Mouse (Mus musculus) G1E (cell line): ENCODE data around the gene Cdc73. TPM values are rescaled to one million over a fixed set of nuclear protein-coding genes. Genes with fewer than 3 reads are reported as not detected.

Experiments
- ATAC-seq: 2 replicates; pipeline ENCODE4 v1.8.0; 2016; ENCODE audit warnings: mild to moderate bottlenecking; ENCODE audit not compliant: insufficient number of reproducible peaks, poor library complexity, low FRiP score, severe bottlenecking; ENCODE audit errors: extremely low read depth
- DNase-seq: peaks from one replicate; pipeline ENCODE4 v3.0.0; 2012; ENCODE audit warnings: low spot score
- H3K27me3 ChIP-seq: 2 replicates; pipeline ENCODE4 v1.6.1; 2012; ENCODE audit warnings: mild to moderate bottlenecking, low read length, inconsistent platforms; ENCODE audit not compliant: insufficient read depth
- H3K36me3 ChIP-seq: replicated peaks from 2 replicates; pipeline ENCODE3; 2012; ENCODE audit warnings: mild to moderate bottlenecking, inconsistent platforms
- H3K4me1 ChIP-seq: 2 replicates; pipeline ENCODE4 v1.6.1; 2012; ENCODE audit warnings: low read depth, low read length, inconsistent platforms, mixed read lengths; ENCODE audit not compliant: insufficient read depth
- H3K4me3 ChIP-seq: 2 replicates; pipeline ENCODE4 v1.5.1; 2012; ENCODE audit warnings: low read depth, mild to moderate bottlenecking, inconsistent platforms, low read length, moderate library complexity, mixed read lengths
- H3K9me3 ChIP-seq: replicated peaks from 2 replicates; pipeline ENCODE4 v1.6.1; 2012; ENCODE audit warnings: inconsistent platforms
- CTCF ChIP-seq: IDR thresholded peaks from 2 replicates; pipeline ENCODE4 v1.5.1; 2012; ENCODE audit warnings: low read depth, low read length, inconsistent platforms, mixed read lengths
- GATA1 ChIP-seq: IDR thresholded peaks from 2 replicates; pipeline ENCODE4 v1.6.1; 2012; ENCODE audit warnings: borderline replicate concordance, low read length, inconsistent platforms, mixed read lengths
- GATA2 ChIP-seq: IDR thresholded peaks from 2 replicates; pipeline ENCODE4 v1.6.1; 2012; ENCODE audit warnings: low read depth, low read length, inconsistent platforms, borderline replicate concordance
- POLR2AphosphoS5 ChIP-seq: IDR thresholded peaks from 2 replicates; pipeline ENCODE4 v1.6.1; 2012; ENCODE audit warnings: low read depth, low read length, inconsistent platforms; ENCODE audit not compliant: insufficient replicate concordance
- TAL1 ChIP-seq: conservative IDR thresholded peaks from 2 replicates; pipeline ENCODE4 v1.6.1; 2012; ENCODE audit warnings: low read depth, low read length, inconsistent platforms, mixed read lengths
- polyA plus RNA-seq: library from polyadenylated mRNA; stranded (reverse); fragments of >175 nt; gene quantifications from 2 replicates; pipeline ENCODE4 v1.2.3, GENCODE M21; 2012
- total RNA-seq, 2 experiments: library from RNA; stranded (forward) in 1 of 2; stranded (reverse) in 1 of 2; fragments of 200-1000 nt in 1 of 2; fragments of >200 nt in 1 of 2; fragmentation: Nextera tagmentation in 1 of 2; gene quantifications; 2 replicates each; pipeline ENCODE4 v1.2.3; 2014 to 2017

Gene Cdc73
- total and polyA plus RNA-seq, 3 experiments: 13.0 to 288 (median 29.0) TPM

DNA sequence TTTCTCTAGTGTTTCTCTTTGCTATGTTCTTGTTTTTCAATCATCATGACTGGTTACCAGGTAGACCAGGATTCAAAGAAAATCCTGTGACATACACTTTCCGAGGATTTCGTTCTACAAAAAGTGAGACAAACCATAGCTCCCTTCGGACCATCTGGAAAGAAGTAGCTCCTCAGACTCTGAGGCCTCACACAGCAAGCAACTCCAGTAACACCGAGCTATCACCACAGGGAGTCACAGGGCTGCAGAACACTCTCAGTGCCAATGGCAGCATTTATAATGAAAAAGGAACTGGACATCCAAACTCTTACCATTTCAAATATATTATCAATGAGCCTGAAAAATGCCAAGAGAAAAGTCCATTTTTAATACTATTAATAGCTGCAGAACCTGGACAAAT lies 56.5 kb downstream of the Cdc73 start:
- H3K4me1 ChIP-seq: peaks cover 8% of the 10 kb centered on the region; the same call in 1 of the 2 replicates
- no peaks in the 10 kb centered on the region for H3K27me3 ChIP-seq
- H3K4me3 ChIP-seq: no peak overlapping the region
- peaks cover 32% of the 10 kb centered on the region for H3K36me3 ChIP-seq
- DNase-seq: no peak
- H3K9me3 ChIP-seq: no peaks in the 10 kb centered on the region
- TF ChIP-seq TAL1 (no peak), POLR2AphosphoS5 (no peak), CTCF (no peak), GATA2 (no peak), GATA1 (no peak)
- ATAC-seq: no peak

DNA sequence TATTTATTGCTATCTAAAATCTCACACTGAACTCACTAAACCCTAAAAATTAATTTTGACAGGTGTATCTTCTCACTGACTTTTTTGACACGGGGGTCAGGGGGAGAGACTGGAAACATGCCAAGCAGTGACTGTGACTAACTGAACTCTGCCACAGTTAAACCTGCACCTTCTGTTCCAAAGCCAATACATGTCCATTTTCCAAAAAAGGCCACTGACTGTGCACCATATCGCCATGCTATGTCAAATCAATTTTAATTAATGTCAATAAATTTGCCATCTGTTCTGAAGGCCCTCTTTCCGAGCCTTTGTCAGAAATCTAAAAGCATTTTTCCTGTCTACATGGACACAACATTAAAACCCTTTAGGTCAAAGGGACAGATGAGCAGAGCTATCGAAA lies 57.3 kb downstream of the Cdc73 start:
- peaks cover 33% of the 10 kb centered on the region for H3K36me3 ChIP-seq
- peaks cover 13% of the 10 kb centered on the region; the same call in 1 of the 2 replicates for H3K4me1 ChIP-seq
- H3K4me3 ChIP-seq: no peak overlapping the region
- TF ChIP-seq POLR2AphosphoS5 (no peak), GATA1 (no peak), CTCF (no peak), TAL1 (no peak), GATA2 (no peak)
- no peak for ATAC-seq
- DNase-seq: no peak
- no peaks in the 10 kb centered on the region for H3K9me3 ChIP-seq
- H3K27me3 ChIP-seq: no peaks in the 10 kb centered on the region

DNA sequence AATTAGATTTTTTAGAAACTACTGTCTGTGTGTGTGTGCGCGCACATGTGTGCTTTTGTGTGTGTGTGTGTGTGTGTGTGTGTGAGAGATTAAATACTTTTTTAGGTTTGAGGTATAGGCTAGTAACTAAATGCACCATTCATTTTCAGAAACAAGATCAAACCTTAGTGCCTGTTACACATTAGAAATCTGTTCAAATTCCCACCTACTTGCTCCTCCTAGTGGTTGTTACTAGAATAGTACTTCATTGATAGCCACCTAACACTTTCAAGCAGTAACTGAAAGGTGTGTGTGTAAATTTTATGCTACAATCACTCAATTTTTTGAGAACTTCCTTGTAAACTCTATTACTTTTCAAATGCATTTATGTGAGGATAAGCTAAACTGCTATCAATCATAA lies 58.5 kb downstream of the Cdc73 start:
- no peak overlapping the region for H3K4me3 ChIP-seq
- DNase-seq (no peak), ATAC-seq (peak; percentile 55; the same call in 1 of the 2 replicates)
- H3K9me3 ChIP-seq: no peaks in the 10 kb centered on the region
- TF ChIP-seq POLR2AphosphoS5: no peak
- peak; percentile 30; the same call in 1 of the 2 replicates for TF ChIP-seq CTCF
- H3K27me3 ChIP-seq: no peaks in the 10 kb centered on the region
- peaks cover 28% of the 10 kb centered on the region for H3K36me3 ChIP-seq
- peaks cover 11% of the 10 kb centered on the region; the same call in 1 of the 2 replicates for H3K4me1 ChIP-seq

DNA sequence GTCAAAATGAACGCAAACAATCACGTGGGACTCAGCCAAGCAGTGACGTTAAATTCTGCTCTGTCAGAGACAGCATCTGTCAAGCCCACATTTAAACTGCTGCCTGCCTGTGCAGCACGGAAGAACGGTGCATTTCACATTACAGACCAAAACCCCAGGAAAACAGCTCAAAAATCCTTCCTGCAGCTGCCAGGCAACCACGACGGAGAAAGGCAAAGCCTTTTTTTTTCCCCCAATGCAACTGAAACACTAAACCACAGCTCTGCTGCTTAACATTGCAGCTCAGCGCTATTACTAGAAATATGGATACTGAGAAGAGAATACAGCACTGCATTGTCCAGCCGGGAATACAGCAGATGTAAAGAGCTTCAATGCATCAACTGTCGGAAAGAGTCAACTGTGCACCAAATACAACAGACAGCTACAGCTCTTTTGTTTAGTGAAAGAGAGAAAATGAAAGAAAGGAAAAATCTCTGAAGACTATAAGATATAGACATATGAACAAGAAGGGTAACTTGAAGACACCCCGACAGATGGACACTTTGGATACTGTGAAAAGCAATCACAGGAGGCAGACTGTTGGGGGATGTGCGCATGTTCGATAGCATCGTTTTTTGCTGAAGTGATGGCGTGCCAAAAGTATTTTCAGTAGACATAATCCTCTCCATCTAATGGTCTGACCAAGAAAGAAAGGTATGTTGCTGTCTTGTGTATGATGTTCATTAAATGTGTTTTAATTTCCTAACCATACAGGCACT lies 61.9 kb downstream of the Cdc73 start, which contains the start of gene B3galt2:
B3galt2 (plus strand) TSS at position 15 of the 758 bp plus-strand sequence.
- Histone ChIP-seq H3K4me3 (no peak within 1 kb of the TSS), H3K36me3 (peaks cover 20% of the 10 kb centered on the region), H3K4me1 (peaks cover 10% of the 10 kb centered on the region), H3K9me3 (no peaks in the 10 kb centered on the region), H3K27me3 (no peaks in the 10 kb centered on the region)
- TF ChIP-seq CTCF (no peak), GATA2 (no peak), TAL1 (no peak), GATA1 (no peak), POLR2AphosphoS5 (no peak)
- no peak for ATAC-seq
- DNase-seq: no peak

DNA sequence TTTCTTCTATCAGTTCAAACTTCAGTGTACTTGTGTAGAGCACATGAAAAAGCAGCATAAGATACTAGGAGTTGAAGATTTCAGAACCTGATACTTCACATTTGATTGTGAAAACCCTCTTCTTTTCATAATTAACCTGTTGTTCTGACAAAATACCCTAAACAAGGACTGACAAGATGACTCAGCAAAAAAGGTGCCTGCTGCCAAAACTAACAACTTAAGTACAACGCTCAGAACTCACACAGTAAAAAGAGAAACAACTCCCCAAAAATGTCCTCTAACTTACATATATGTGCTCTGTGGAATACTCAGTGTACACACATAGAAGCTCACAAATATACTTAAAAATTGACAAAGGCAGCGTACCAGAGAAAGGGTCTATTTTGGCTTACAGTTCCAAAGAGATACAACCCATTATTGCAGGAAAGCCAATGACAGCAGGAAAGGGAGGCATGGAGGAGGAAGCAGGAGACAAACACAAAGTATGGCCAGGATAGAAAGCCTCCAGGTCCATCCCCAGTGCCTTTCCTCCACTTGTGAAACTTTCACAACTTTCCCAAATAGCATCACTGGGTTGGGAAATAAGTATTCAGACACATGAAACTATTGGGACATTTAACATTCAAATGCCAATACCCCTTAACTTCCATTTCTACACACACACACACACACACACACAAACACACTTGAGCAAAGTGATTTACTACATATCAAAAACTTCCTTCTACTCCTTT lies 69.7 kb downstream of the Cdc73 start:
- Histone ChIP-seq H3K9me3 (no peaks in the 10 kb centered on the region), H3K4me3 (no peak overlapping the region), H3K4me1 (peaks cover 26% of the 10 kb centered on the region), H3K36me3 (peaks cover 38% of the 10 kb centered on the region), H3K27me3 (no peaks in the 10 kb centered on the region)
- TF ChIP-seq POLR2AphosphoS5 (no peak), TAL1 (no peak), GATA1 (no peak), CTCF (no peak)
- no peak; the same call in 1 of the 2 replicates for ATAC-seq
- DNase-seq: no peak

DNA sequence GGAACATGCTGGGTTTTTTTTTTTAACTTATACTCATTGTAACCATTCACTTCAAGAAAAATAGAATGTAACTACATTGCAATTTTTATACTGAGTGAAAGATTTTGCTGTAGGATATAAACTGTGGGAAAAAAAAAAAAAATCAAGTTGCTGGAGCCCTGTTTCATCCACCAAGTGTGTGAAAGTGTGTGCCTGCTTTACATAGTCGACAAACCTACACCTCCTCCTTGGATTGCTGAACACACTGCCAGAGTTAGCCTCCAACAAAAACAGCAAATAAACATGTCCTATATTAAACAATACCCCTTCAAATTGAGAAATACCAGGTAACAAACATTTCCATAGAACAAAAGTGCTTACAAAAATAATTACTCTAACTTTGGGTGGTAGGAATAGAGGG lies 70.3 kb downstream of the Cdc73 start:
- no peaks in the 10 kb centered on the region for H3K9me3 ChIP-seq
- H3K4me1 ChIP-seq: peaks cover 26% of the 10 kb centered on the region
- H3K36me3 ChIP-seq: peaks cover 38% of the 10 kb centered on the region
- no peaks in the 10 kb centered on the region for H3K27me3 ChIP-seq
- ATAC-seq (no peak), DNase-seq (no peak)
- no peak overlapping the region for H3K4me3 ChIP-seq
- TF ChIP-seq CTCF (no peak), POLR2AphosphoS5 (no peak), TAL1 (no peak), GATA1 (no peak), GATA2 (no peak)
